Mouse (Mus musculus): ENCODE measurements around the gene Eid1. TPM values are rescaled to one million over a fixed set of nuclear protein-coding genes. Genes with fewer than 3 reads are reported as not detected.

Gene Eid1
- polyA plus RNA-seq (2015; fragmentation: Nextera tagmentation; extraction: Ambion mirVana): 91.8 and 99.5 TPM in 2 replicates

DNA sequence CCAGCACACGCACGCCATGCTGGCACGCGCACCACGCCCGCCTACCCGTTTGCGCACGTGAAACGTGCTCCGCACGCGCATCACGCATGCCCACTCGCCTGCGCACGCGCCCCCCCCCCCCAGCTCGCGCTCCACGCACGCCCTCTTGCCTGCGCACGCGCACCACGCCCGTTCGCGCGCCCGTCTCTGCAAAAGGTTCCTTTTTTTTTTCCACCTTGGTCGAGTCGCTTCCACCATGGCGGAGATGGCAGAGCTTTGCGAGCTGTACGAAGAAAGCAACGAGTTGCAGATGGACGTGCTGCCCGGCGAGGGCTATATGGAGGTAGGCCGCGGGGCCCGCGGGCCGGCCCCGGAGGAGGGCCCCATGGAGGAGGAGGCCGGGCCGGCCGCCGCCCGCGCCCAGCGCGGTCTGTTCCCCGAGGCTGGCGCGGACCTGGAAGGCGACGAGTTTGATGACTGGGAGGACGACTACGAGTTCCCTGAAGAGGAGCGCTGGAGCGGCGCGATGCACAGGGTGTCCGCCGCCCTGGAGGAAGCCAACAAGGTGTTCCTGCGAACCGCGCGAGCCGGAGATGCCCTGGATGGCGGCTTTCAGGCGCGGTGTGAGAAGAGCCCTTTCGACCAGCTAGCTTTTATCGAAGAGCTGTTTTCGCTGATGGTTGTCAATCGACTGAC is at the start of gene Eid1:
Gene Eid1 (plus strand): TSS at position 139 of the 675 bp plus-strand sequence.
- peak within 1 kb of the TSS; percentile 95 for H3K9ac ChIP-seq (replicated peaks; ENCODE audit: low read length)
- H3K9me3 ChIP-seq (ENCODE audit: low read length): no peaks in the 10 kb centered on the region
- H3K27ac ChIP-seq (ENCODE audit: low read length): peak within 1 kb of the TSS; percentile 84
- no peaks in the 10 kb centered on the region for H3K27me3 ChIP-seq (ENCODE audit: insufficient read depth, low read length)
- ATAC-seq (ENCODE audit: low FRiP score, low TSS enrichment): peak; percentile 93
- no peaks in the 10 kb centered on the region for H3K36me3 ChIP-seq (ENCODE audit: insufficient read depth, low read length)
- peak within 1 kb of the TSS; percentile 87 for H3K4me2 ChIP-seq (replicated peaks; ENCODE audit: low read depth, low read length)
- peaks cover 7% of the 10 kb centered on the region for H3K4me1 ChIP-seq (ENCODE audit: insufficient read depth, low read length)
- H3K4me3 ChIP-seq (ENCODE audit: low read length): peak within 1 kb of the TSS; percentile 89
- 0% methylated on average over 65 of the region's 79 CpGs for WGBS

- no peaks in the 10 kb centered on the region for H3K9me3 ChIP-seq (ENCODE audit: low read length)
- H3K4me3 ChIP-seq (ENCODE audit: low read length): no peak overlapping the region
- H3K36me3 ChIP-seq (ENCODE audit: insufficient read depth, low read length): peaks cover 11% of the 10 kb centered on the region; the same call in 1 of the 2 replicates
- 89% methylated on average over 15 of the region's 15 CpGs for WGBS
- H3K4me1 ChIP-seq (ENCODE audit: insufficient read depth, low read length): peaks cover 18% of the 10 kb centered on the region
- peak overlapping the region; percentile 56 for H3K4me2 ChIP-seq (replicated peaks; ENCODE audit: low read depth, low read length)
- no peak overlapping the region for H3K27ac ChIP-seq (ENCODE audit: low read length)
- no peak for ATAC-seq (ENCODE audit: low FRiP score, low TSS enrichment)
- H3K9ac ChIP-seq (replicated peaks; ENCODE audit: low read length): no peak overlapping the region
- H3K27me3 ChIP-seq (ENCODE audit: insufficient read depth, low read length): no peaks in the 10 kb centered on the region
Observed at GRCm38 (mm10) chr2:125623211-125623610, 49.7 kb upstream of the Eid1 start.

DNA sequence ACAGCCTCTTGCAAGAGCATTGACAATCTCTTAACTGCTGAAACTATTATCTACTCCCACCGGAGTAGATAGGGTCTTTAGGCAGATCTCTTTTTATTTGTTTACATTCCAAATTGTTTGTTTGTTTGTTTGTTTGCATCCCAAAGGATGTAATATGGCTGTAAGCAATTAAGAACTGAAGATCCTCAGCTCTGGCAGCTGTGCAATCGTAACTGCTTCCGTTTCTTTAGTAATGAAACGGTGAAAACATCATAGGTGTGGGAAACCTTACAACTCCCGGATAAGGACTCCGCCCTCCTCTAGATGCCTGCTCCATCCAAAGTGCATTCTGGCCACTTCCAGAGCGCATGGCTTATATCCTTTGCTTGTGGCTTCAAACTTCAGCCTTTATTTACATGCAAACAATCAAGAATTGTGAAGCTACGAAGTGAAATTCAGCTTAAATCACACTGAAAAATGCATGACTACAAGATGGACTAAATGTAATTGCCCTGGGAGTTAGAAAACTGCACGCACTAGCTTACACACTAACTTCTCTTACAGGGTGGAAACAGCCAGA is 48.7 kb upstream of the Eid1 start:
- Histone ChIP-seq H3K4me3 (ENCODE audit: low read length) (peak overlapping the region; percentile 85), H3K4me1 (ENCODE audit: insufficient read depth, low read length) (peaks cover 18% of the 10 kb centered on the region), H3K27ac (ENCODE audit: low read length) (peak overlapping the region; percentile 16; the same call in 1 of the 2 replicates), H3K36me3 (ENCODE audit: insufficient read depth, low read length) (peaks cover 7% of the 10 kb centered on the region; the same call in 1 of the 2 replicates), H3K9me3 (ENCODE audit: low read length) (no peaks in the 10 kb centered on the region), H3K27me3 (ENCODE audit: insufficient read depth, low read length) (no peaks in the 10 kb centered on the region), H3K4me2 (replicated peaks; ENCODE audit: low read depth, low read length) (peak overlapping the region; percentile 56), H3K9ac (replicated peaks; ENCODE audit: low read length) (peak overlapping the region; percentile 81)
- ATAC-seq (ENCODE audit: low FRiP score, low TSS enrichment): no peak; the same call in 1 of the 2 replicates
- WGBS: 4% methylated on average over 9 of the region's 9 CpGs

GRCm38 (mm10) chr2:125624837-125625351 is 48.0 kb upstream of the Eid1 start, which contains the start of gene Cep152:
TSS of gene Cep152 (minus strand) at chr2:125625113.
- ATAC-seq (ENCODE audit: low FRiP score, low TSS enrichment): peak; percentile 97
- Histone ChIP-seq H3K9ac (replicated peaks; ENCODE audit: low read length) (peak within 1 kb of the TSS; percentile 81), H3K4me3 (ENCODE audit: low read length) (peak within 1 kb of the TSS; percentile 85), H3K36me3 (ENCODE audit: insufficient read depth, low read length) (0 out of 2 replicates have a peak, but pooled peaks cover under 1% of the 10 kb centered on the region), H3K4me1 (ENCODE audit: insufficient read depth, low read length) (peaks cover 18% of the 10 kb centered on the region), H3K27ac (ENCODE audit: low read length) (peak within 1 kb of the TSS; percentile 16; the same call in 1 of the 2 replicates), H3K27me3 (ENCODE audit: insufficient read depth, low read length) (no peaks in the 10 kb centered on the region), H3K9me3 (ENCODE audit: low read length) (no peaks in the 10 kb centered on the region), H3K4me2 (replicated peaks; ENCODE audit: low read depth, low read length) (peak within 1 kb of the TSS; percentile 56)
- WGBS: 0% methylated on average over 50 of the region's 50 CpGs

DNA sequence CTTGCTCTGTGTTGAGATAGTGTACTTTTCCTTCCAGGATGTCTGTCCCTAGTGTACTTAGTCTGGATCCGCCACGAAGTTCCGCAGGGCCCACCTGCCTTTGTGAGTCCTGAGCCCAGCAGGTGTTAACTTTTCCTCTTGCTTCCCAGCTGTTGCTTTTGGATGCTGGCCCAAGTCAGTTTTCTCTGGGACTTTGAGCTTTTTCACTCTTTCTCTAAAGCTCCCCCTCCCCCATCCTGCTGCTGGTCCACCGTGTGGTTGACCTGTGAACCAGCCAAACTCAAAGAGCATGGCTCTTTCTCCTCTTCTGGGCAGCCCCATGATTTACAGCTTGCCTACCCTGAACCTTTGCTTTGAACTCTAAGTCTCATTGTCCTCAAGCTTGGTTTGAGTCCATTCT is 46.4 kb upstream of the Eid1 start:
- ATAC-seq (ENCODE audit: low FRiP score, low TSS enrichment): no peak
- Histone ChIP-seq H3K27ac (ENCODE audit: low read length) (no peak overlapping the region), H3K9me3 (ENCODE audit: low read length) (no peaks in the 10 kb centered on the region), H3K4me1 (ENCODE audit: insufficient read depth, low read length) (peaks cover 16% of the 10 kb centered on the region), H3K9ac (replicated peaks; ENCODE audit: low read length) (no peak overlapping the region), H3K36me3 (ENCODE audit: insufficient read depth, low read length) (no peaks in the 10 kb centered on the region), H3K4me2 (replicated peaks; ENCODE audit: low read depth, low read length) (no peak overlapping the region), H3K27me3 (ENCODE audit: insufficient read depth, low read length) (no peaks in the 10 kb centered on the region), H3K4me3 (ENCODE audit: low read length) (no peak overlapping the region)
- 69% methylated on average over 4 of the region's 4 CpGs for WGBS

DNA sequence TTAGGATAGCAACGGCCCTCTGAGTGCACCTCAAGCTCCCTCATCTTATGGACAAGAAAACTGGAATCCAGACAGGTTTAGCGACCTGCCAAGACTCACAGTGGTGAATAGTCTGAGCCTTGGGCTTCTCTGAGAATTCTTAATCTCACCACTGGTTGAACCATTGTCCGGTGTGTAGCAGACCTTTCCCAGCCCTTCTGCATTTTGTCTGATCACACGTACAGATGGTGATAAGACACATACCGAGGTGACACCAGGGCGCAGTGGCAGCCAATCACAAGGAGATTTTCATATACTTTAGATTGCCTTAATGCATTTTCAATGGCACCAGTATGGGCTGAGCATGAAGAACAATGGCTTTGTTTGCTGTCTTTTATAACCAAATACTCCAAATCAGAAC is 44.4 kb upstream of the Eid1 start:
- Histone ChIP-seq H3K4me3 (ENCODE audit: low read length) (no peak overlapping the region), H3K27me3 (ENCODE audit: insufficient read depth, low read length) (no peaks in the 10 kb centered on the region), H3K4me2 (replicated peaks; ENCODE audit: low read depth, low read length) (no peak overlapping the region), H3K9me3 (ENCODE audit: low read length) (no peaks in the 10 kb centered on the region), H3K27ac (ENCODE audit: low read length) (no peak overlapping the region), H3K36me3 (ENCODE audit: insufficient read depth, low read length) (no peaks in the 10 kb centered on the region), H3K4me1 (ENCODE audit: insufficient read depth, low read length) (peaks cover 10% of the 10 kb centered on the region), H3K9ac (replicated peaks; ENCODE audit: low read length) (no peak overlapping the region)
- no peak for ATAC-seq (ENCODE audit: low FRiP score, low TSS enrichment)
- 84% methylated on average over 6 of the region's 6 CpGs for WGBS

DNA sequence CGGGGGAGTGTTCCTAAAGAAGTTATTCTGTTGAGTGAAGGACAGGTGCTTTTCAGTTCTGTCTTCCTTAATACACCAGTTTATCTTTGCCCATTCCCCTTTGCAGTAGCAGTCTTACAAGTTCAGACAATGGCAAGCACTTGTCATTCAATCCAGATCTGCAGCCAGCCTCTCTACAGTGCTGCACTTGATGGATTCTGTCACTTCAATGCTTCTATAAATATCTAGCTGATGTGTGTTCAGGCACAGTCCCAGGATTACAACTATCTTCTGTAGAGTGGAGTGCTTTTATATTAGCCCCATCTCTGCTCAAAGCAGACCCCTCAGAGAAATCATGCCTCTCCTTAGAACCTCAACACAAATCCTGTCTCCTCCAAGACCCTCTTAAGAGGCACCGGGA is 42.9 kb upstream of the Eid1 start:
- no peak overlapping the region for H3K27ac ChIP-seq (ENCODE audit: low read length)
- 94% methylated on average over 2 of the region's 2 CpGs for WGBS

GRCm38 (mm10) chr2:125637331-125637730 is 35.6 kb upstream of the Eid1 start:
- Histone ChIP-seq H3K9me3 (ENCODE audit: low read length) (no peaks in the 10 kb centered on the region), H3K4me2 (replicated peaks; ENCODE audit: low read depth, low read length) (no peak overlapping the region), H3K27me3 (ENCODE audit: insufficient read depth, low read length) (no peaks in the 10 kb centered on the region), H3K36me3 (ENCODE audit: insufficient read depth, low read length) (no peaks in the 10 kb centered on the region), H3K9ac (replicated peaks; ENCODE audit: low read length) (no peak overlapping the region), H3K4me1 (ENCODE audit: insufficient read depth, low read length) (no peaks in the 10 kb centered on the region), H3K4me3 (ENCODE audit: low read length) (no peak overlapping the region), H3K27ac (ENCODE audit: low read length) (no peak overlapping the region)
- ATAC-seq (ENCODE audit: low FRiP score, low TSS enrichment): no peak
- 38% methylated on average over 7 of the region's 7 CpGs for WGBS

More for the DNA sequence above, 42.9 kb upstream of the Eid1 start:
- ATAC-seq (ENCODE audit: low FRiP score, low TSS enrichment): no peak
- Histone ChIP-seq H3K4me1 (ENCODE audit: insufficient read depth, low read length) (peaks cover 3% of the 10 kb centered on the region; the same call in 1 of the 2 replicates), H3K36me3 (ENCODE audit: insufficient read depth, low read length) (no peaks in the 10 kb centered on the region), H3K9me3 (ENCODE audit: low read length) (no peaks in the 10 kb centered on the region), H3K4me2 (replicated peaks; ENCODE audit: low read depth, low read length) (no peak overlapping the region), H3K9ac (replicated peaks; ENCODE audit: low read length) (no peak overlapping the region), H3K27me3 (ENCODE audit: insufficient read depth, low read length) (no peaks in the 10 kb centered on the region), H3K4me3 (ENCODE audit: low read length) (no peak overlapping the region)

DNA sequence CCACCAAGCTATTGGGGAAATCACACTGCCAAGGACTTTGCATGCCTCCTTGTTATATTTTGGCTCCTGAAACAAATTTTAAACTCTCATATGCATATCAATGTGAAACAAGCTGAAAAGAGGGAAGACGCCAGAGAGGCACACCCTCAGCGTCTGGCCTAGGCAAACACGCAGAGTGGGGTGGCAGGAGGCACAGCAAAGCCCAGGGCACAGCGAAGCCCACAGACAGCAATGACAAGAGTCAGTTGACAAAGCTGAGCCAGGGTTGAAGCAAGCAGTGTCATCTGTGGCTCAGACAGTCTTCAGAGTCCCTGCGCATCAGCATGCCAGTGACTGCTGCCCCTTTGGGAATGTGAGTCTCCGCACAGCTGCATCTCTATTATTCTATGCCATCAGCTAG is 28.0 kb upstream of the Eid1 start:
- no peaks in the 10 kb centered on the region for H3K36me3 ChIP-seq (ENCODE audit: insufficient read depth, low read length)
- H3K27ac ChIP-seq (ENCODE audit: low read length): no peak overlapping the region
- no peaks in the 10 kb centered on the region for H3K27me3 ChIP-seq (ENCODE audit: insufficient read depth, low read length)
- 89% methylated on average over 6 of the region's 6 CpGs for WGBS
- no peak overlapping the region for H3K4me2 ChIP-seq (replicated peaks; ENCODE audit: low read depth, low read length)
- no peaks in the 10 kb centered on the region for H3K4me1 ChIP-seq (ENCODE audit: insufficient read depth, low read length)
- H3K4me3 ChIP-seq (ENCODE audit: low read length): no peak overlapping the region
- ATAC-seq (ENCODE audit: low FRiP score, low TSS enrichment): no peak
- no peaks in the 10 kb centered on the region for H3K9me3 ChIP-seq (ENCODE audit: low read length)
- H3K9ac ChIP-seq (replicated peaks; ENCODE audit: low read length): no peak overlapping the region

- Histone ChIP-seq H3K4me1 (ENCODE audit: insufficient read depth, low read length) (no peaks in the 10 kb centered on the region), H3K9me3 (ENCODE audit: low read length) (no peaks in the 10 kb centered on the region), H3K4me3 (ENCODE audit: low read length) (no peak overlapping the region), H3K27me3 (ENCODE audit: insufficient read depth, low read length) (no peaks in the 10 kb centered on the region), H3K9ac (replicated peaks; ENCODE audit: low read length) (no peak overlapping the region), H3K4me2 (replicated peaks; ENCODE audit: low read depth, low read length) (no peak overlapping the region), H3K27ac (ENCODE audit: low read length) (no peak overlapping the region), H3K36me3 (ENCODE audit: insufficient read depth, low read length) (no peaks in the 10 kb centered on the region)
- WGBS: 82% methylated on average over 5 of the region's 5 CpGs
- no peak for ATAC-seq (ENCODE audit: low FRiP score, low TSS enrichment)
Observed at GRCm38 (mm10) chr2:125650038-125650437, 22.9 kb upstream of the Eid1 start.

Measured in kidney, embryonic 16.5 days (tissue).